Mouse (Mus musculus) hematopoietic stem cell, adult 5-6 weeks (primary cell): ENCODE results near the gene Otog. TPM values are rescaled to one million over a fixed set of nuclear protein-coding genes. Genes with fewer than 3 reads are reported as not detected.
A peak's percentile ranks its signal among the peaks of the same experiment; 100 is the strongest.

Experiments used
- ATAC-seq, 2 experiments: fragments of 125-278 bp in 1 of 2; replicated peaks in 1 of 2; 2 replicates each; pipeline ENCODE4 v1.8.0; 2016 to 2017; ENCODE audit warnings: inconsistent platforms in 2 of 2, mild to moderate bottlenecking in 2 of 2, moderate number of reproducible peaks in 2 of 2, low read depth in 1 of 2, moderate TSS enrichment in 1 of 2; ENCODE audit not compliant: low FRiP score in 2 of 2, poor library complexity in 2 of 2, severe bottlenecking in 2 of 2, insufficient read depth in 1 of 2, low TSS enrichment in 1 of 2
- total RNA-seq: library from RNA; stranded (forward); fragments of 172-1452, 232-1000 nt; gene quantifications from 2 replicates; pipeline ENCODE4 v1.2.3, GENCODE M21; 2017

Otog gene
- total RNA-seq, 1 experiment from 2014 or later = not detected

GRCm38 (mm10) chr7:46247606-46248005 lies 6.8 kb downstream of the Otog start:
- no peak for ATAC-seq

- ATAC-seq = no peak
These were observed 11.1 kb downstream of the Otog start for GRCm38 (mm10) chr7:46251841-46252240.

- no peak for ATAC-seq
These were observed 35.4 kb downstream of the Otog start for GRCm38 (mm10) chr7:46276156-46276555.

GRCm38 (mm10) chr7:46279946-46280345 lies 39.2 kb downstream of the Otog start:
- peak in 1 of 2 experiments; percentile 62; a peak in 1 of 4 replicates for ATAC-seq

- no peak for ATAC-seq
These were observed 40.1 kb downstream of the Otog start for GRCm38 (mm10) chr7:46280896-46281295.

- no peak for ATAC-seq
These were observed 41.5 kb downstream of the Otog start for GRCm38 (mm10) chr7:46282276-46282675.

- no peak for ATAC-seq
These were observed 42.9 kb downstream of the Otog start for GRCm38 (mm10) chr7:46283681-46284080.

GRCm38 (mm10) chr7:46285161-46285839 lies 44.5 kb downstream of the Otog start:
- ATAC-seq = no peak

GRCm38 (mm10) chr7:46286391-46286790 lies 45.6 kb downstream of the Otog start:
- no peak for ATAC-seq

- ATAC-seq = no peak
These were observed 46.3 kb downstream of the Otog start for GRCm38 (mm10) chr7:46287051-46287450.

GRCm38 (mm10) chr7:46296330-46296729 lies 55.5 kb downstream of the Otog start:
- ATAC-seq = no peak

- no peak for ATAC-seq
These were observed 60.3 kb downstream of the Otog start for GRCm38 (mm10) chr7:46301031-46301632.

- ATAC-seq = no peak
These were observed 72.7 kb downstream of the Otog start for GRCm38 (mm10) chr7:46313486-46313885.

GRCm38 (mm10) chr7:46314220-46315009 lies 73.6 kb downstream of the Otog start:
- ATAC-seq = no peak

GRCm38 (mm10) chr7:46315692-46316091 lies 74.9 kb downstream of the Otog start:
- ATAC-seq = no peak

GRCm38 (mm10) chr7:46316948-46317347 lies 76.2 kb downstream of the Otog start:
- no peak for ATAC-seq

GRCm38 (mm10) chr7:46321242-46321641 lies 80.5 kb downstream of the Otog start:
- no peak for ATAC-seq

- no peak for ATAC-seq
These were observed 87.1 kb downstream of the Otog start for GRCm38 (mm10) chr7:46327896-46328295.
